Mouse (Mus musculus): Measurements from ENCODE around the gene Cers5.
A peak's percentile ranks its signal among the peaks of the same experiment; 100 is the strongest.
"Not testable (repeated sequence)": the region's sequence is repeated elsewhere in the genome, so short reads cannot be mapped to it uniquely, and the experiment has no call there.

Cers5 gene

DNA sequence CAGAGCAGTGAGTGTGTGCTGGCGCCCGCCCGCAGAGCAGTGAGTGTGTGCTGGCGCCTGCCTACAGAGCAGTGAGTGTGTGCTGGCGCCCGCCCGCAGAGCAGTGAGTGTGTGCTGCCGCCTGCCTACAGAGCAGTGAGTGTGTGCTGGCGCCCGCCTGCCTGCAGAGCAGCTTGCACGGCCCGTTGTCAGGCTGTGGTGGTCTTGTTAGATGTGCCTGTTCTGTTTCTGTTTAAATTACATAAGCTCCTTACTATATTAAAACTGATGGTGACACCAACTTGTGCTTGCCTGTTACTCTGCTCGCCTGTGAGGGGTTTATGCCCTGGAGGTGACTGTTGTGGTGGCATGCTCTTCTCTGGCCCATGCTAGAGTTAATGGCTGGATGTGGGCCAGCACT is 64.5 kb downstream of the Cers5 start:
- DNase-seq (ENCODE audit: low spot score), result no peak

DNA sequence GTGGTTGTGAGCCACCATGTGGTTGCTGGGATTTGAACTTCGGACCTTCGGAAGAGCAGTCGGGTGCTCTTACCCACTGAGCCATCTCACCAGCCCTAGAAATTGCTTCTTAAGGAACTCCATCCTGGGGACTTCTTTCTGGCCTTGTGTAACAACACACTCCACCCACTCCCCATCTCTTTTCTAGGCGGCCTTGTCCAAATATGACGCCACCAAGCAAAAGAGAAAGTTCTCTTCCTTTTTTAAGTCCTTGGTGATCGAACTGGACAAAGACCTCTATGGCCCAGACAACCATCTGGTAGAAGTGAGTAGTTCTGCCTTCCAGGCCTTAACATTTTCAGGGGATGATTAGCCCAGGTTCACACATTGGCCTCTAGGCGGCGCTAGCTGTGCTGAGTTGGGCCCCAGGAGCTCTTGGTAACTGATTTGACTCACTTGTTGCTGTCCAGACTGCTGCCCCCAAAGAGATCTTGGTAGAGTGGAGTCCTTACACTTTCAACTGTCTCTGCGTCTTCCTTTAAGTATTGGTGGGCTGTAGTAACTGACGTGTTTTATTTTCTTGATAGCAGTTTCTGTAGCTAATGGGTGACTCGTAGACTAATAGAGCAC is 67.1 kb downstream of the Cers5 start, which contains the start of gene Gm17349:
TSS of gene Gm17349 (minus strand) at position 51 of the 609 bp plus-strand sequence.
- peak; percentile 78 for DNase-seq (ENCODE audit: low spot score)

DNA sequence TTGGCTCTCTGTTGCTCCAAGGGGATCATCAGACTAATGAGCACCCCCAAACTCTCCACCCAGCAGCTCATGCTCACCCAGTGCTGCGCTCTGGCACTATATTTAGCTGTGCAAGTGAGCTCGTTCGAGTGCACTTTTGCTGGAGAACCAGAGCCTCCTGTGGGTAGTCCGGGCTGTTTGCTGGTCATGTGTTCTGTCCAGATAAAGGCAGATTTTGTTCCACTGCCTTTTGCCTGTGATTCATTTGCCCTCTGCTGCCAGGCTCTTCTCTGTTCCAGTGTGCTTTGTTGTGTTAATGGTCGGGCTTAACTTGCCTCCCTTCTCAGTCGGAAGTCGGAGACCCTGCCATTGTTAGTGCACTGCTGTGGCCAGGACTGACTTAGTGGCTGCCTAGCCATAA is 67.8 kb downstream of the Cers5 start:
- DNase-seq (ENCODE audit: low spot score), result no peak

DNA sequence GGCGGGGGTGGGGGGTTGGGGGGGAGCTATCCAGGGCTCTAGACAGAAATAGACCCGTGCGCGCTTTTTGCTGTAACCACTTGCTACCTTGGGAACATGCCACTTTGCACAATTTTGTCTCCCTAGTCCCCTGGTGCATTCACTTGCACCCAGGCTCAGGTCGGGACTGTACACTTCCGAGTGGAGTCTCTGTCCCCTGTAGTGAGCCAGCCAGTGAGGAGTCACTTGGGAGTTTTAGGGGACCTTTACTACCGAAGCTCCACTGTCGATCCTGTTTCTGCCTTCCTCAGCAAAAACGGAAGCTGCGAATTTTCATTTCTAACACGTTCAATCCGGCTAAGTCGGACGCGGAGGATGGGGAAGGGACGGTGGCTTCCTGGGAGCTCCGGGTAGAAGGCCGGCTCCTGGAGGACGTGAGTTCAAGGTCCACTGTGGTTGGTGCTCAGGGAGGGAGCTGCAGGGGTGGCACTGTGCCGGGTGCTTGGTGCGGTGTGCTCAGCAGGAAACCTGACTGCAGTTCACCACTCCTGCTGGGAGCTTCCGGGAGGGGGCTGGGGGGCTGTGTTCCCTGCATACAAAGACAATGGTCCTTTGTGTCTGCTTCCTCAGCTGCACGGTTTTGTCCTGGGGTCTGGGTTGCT is 68.5 kb downstream of the Cers5 start:
- DNase-seq (ENCODE audit: low spot score), result no peak

DNA sequence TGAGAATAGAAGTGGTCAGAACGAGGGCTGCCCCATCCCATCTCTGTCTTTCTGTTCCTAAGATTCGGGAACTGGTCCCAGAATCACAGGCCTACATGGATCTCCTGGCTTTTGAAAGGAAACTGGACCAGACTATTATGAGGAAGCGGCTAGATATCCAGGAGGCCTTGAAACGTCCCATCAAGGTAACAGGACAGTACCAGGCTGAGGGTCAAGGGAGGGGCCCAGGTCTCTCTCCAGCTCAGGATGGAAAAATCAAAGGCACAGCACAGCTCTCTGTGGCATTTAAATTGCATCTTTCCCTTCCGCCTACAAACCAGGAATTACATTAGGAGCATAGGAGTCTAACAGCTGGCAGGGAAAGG is 69.0 kb downstream of the Cers5 start:
- DNase-seq (ENCODE audit: low spot score), result no peak

DNA sequence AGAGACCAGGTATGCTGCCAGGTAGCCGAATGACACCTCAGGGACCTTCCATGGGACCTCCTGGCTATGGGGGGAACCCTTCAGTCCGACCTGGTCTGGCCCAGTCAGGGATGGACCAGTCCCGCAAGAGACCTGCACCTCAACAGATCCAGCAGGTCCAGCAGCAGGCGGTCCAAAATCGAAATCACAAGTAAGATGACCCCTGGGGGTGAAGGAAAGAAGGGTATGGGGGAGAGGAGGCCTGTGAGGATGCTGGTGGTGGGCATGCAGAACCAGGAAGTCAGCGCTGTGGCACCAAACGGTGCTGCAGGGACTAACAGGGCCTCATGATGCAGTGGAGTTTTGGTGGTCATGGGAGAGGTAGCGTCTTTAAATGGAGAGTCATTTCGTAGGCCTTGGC is 69.6 kb downstream of the Cers5 start:
- no peak for DNase-seq (ENCODE audit: low spot score)

DNA sequence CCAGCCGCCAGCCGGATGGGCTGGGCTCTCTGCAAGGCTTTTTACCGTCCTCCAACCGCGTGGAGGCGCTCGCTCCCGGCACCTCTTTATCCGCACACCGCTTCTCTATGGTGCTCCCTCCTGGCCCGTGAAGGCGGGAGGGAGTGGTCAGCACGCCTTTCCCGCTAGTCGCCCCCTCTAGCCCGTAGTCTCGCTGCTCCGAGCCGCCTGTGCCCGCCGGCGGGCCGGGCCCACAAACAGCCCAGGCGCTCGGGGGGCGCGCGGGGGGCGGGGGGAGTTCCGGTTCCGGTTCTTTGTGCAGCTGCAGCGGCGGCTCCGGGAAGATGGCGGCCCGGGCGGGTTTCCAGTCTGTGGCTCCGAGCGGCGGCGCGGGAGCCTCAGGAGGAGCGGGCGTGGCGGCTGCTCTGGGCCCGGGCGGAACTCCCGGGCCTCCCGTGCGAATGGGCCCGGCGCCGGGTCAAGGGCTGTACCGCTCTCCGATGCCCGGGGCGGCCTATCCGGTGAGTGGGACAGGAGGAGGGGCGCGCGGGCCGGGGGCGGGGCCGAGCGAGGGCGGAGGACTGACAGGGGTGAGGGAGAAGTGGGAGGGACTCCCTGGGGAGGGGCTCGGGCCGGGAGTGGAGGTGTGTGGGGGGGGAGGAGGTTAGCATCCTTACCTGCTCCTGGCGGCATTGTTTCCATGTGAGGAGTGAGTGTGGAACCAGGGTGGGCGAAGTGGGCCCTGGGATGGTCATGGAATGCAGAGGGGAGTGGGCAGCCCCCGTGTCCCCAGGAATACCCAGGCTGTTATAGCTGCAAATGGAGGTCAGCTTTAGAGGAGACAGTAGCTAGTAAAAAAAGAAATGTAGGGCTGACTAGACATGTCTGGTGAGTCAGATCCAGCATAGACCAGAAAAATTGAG is 70.4 kb downstream of the Cers5 start, which contains the start of gene Smarcd1:
TSS of gene Smarcd1 (plus strand) at position 131 of the 902 bp plus-strand sequence.
- DNase-seq (ENCODE audit: low spot score), result peak; percentile 98

DNA sequence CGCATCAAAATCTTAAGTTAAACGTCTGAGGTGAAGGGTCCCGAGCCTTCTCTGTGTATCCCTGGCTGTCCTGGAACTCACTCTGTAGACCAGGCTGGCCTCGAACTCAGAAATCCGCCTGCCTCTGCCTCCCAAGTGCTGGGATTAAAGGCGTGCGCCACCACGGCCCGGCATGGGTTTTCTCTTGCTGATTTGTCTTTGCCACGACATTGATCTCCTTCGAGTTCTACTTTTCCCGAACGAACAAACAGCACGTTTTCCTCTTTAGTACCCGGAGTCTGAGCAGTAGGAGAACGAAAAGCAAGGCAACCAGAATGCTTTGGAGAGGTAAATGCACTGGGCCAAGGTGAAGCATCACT is 71.1 kb downstream of the Cers5 start:
- DNase-seq (ENCODE audit: low spot score), result not testable (repeated sequence)

DNA sequence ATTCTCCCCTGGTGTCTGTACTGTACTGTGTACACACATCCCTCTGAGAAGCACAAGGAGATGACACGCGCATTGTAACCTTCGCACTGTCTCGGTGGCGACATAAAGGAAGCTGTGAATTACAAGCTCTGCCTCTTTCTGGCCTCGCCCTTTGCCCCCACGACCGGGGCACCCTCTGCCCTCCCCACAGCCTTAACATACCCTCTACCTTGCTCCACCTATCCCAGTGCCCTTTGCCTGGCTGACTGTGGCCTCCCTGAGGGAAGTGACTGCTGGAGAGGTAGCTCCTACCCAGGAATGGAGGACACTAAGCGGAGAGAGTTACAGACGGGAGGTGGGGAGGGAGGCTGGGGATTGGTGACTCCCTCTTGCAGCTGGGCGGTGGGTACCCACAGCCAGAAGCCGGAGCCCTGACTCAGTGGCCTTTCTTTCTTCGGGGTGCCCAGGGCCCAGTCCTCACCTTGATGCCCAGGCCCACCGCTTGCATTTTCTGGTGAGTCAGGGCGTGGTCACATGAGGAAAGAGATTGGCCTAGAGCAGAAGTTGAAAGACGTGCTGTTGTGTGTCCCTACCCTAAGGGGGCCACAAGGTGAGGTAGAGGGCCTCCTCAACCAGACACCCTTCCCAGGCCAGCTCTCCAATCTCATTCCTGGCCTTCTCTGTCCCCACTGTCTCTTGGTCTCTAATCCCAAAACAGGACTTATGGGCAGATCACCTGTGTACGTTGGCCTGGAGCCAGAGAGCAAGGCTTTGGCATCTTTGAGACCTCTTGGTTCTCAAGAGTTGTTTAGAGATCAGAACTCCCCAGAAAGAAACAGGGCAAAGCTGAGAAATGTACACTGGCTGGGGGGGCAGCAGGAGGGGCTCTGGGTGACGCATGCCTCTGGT is 72.2 kb downstream of the Cers5 start:
- no peak for DNase-seq (ENCODE audit: low spot score)

DNA sequence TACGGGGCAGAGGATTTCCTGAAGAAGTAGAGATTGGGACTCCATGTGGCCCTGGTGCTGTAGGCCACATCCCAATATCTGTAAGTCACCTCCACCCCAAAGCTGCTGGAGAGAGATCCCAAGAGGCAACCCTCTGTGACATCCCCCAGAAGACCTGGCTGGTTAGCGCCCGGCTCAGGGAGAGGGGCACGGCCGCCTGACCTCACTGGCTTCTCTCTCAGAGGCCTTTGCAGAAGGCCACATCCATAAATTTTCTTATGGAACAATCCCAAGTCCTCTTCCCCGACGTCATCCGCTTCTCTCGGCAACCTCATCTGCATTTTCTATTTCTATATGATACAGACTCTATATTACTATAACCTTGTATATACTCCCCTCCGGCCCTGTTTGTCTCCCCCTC is 73.0 kb downstream of the Cers5 start:
- no peak for DNase-seq (ENCODE audit: low spot score)

DNA sequence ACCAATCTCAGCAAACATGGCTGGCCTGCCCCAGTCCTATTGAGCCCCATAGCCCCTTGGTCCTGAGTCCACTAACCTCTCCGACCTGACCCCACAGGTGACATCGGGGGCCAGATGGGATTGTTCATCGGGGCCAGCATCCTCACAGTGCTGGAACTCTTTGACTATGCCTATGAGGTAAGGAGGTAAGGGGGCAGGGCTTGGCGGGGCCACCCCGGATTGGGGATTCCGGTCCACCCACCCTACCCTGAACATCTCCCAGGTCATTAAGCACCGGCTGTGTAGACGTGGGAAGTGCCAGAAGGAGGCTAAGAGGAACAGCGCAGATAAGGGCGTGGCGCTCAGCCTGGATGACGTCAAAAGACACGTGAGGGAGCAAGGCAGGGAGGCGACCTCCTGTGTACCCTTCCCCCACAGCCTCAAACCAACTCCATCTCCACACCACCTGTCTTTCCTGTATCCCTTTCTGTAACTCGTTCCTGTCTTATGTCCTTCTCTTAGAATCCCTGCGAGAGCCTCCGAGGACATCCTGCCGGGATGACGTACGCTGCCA is 74.1 kb downstream of the Cers5 start:
- DNase-seq (ENCODE audit: low spot score), result no peak

DNA sequence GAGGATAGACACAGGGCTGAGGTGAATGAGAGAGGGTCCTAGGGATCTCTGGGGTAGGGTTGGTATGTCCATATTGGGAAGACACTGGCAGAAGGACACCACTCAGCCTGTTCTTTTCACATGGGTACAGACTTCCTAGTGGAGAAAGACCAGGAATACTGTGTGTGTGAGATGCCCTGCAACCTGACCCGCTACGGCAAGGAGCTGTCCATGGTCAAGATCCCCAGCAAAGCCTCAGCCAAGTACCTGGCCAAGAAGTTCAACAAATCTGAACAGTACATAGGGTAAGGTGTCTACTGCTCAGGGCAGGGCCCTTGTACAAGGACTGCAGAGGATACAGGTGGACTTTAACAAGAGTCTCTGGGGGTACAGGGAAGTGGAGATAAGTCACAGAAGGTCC is 75.4 kb downstream of the Cers5 start:
- DNase-seq (ENCODE audit: low spot score), result no peak

DNA sequence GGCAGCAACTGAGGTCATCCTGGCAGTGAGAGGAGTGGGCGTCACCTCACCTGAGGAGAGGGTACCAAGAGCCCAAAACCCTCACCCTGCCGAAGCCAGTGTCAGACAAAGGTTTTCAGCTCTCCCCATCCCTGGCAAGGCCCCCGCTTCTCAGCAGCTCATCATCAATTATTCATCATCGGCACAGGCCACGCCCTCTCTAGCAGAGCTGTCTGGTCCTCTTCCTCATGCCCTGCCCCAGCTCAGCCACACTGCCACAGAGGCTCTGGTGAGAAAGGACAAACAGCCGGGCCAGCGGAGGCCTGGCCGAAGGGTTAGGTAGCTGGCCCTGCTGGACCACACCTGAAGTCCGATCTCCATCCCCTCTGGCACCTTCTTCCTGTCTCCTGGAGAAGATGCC is 80.7 kb downstream of the Cers5 start:
- no peak for DNase-seq (ENCODE audit: low spot score)

DNA sequence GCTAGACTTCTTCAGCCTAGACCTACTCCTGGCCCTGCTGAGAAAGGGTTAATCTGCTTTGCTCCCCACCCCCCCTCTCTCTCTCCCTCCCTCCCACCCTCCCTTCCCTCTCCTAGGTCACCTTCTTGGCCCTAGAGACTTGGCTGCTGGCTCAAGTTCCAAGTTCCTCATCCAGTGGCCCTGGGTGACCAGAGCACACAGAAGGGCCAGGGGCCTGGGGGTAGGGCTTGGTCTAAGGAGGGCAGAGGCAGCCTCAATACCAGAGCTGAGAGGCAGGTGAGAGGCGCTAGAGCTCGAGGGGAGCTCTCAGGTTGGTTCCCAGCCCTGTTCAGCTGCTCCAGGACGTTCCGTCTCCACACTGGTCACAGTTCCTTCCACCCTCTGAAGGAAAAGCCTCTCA is 81.8 kb downstream of the Cers5 start:
- no peak for DNase-seq (ENCODE audit: low spot score)

DNA sequence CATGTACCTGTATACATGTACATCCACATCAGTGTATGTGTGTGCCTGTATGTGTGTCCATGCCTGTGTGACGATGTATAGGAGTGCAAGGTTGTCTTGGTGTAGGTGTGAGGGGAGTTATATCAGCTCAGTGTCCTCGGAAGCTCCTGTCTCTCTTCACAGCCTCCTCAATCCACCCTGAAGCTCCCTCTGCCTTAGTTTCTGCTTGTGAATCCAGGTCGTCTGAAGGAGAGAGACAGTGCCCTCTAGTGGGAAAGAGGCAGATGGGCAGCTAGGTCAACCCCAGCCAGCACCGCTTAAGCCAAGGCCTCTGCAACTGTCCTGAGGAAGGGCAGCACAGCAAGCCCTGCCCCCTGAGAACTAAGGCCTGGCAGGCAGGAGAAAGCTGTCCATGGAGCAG is 84.0 kb downstream of the Cers5 start:
- DNase-seq (ENCODE audit: low spot score), result peak; percentile 67

Data from testis, postnatal 10 days (tissue).